Mouse (Mus musculus) lung, postnatal 0 days (tissue): ENCODE measurements at regions not wholly inside any gene's neighbourhood (a gene's known extent, or its start where the extent isn't known, plus 50 kb on each side); places are given as distances from the start of the nearest gene placed in this dataset.

Experiments used
- CTCF ChIP-seq: IDR thresholded peaks from 2 replicates; pipeline ENCODE4 v1.5.1; 2016; ENCODE audit warnings: antibody characterized with exemption, mild to moderate bottlenecking
- EP300 ChIP-seq: IDR thresholded peaks from 2 replicates; pipeline ENCODE4 v1.6.1; 2016; ENCODE audit warnings: antibody characterized with exemption, mild to moderate bottlenecking, control low read depth

GRCm38 (mm10) chr7:40220549-40220948 lies 677.6 kb upstream of the Vstm2b start:
- TF ChIP-seq CTCF, result no peak
- no peak for TF ChIP-seq EP300
